Mouse (Mus musculus): ENCODE measurements around the gene Mbnl1. TPM values are rescaled to one million over a fixed set of nuclear protein-coding genes. Genes with fewer than 3 reads are reported as not detected.
A peak's percentile ranks its signal among the peaks of the same experiment; 100 is the strongest.

The Mbnl1 gene
- polyA plus RNA-seq, 1 experiment, result 137 TPM

DNA sequence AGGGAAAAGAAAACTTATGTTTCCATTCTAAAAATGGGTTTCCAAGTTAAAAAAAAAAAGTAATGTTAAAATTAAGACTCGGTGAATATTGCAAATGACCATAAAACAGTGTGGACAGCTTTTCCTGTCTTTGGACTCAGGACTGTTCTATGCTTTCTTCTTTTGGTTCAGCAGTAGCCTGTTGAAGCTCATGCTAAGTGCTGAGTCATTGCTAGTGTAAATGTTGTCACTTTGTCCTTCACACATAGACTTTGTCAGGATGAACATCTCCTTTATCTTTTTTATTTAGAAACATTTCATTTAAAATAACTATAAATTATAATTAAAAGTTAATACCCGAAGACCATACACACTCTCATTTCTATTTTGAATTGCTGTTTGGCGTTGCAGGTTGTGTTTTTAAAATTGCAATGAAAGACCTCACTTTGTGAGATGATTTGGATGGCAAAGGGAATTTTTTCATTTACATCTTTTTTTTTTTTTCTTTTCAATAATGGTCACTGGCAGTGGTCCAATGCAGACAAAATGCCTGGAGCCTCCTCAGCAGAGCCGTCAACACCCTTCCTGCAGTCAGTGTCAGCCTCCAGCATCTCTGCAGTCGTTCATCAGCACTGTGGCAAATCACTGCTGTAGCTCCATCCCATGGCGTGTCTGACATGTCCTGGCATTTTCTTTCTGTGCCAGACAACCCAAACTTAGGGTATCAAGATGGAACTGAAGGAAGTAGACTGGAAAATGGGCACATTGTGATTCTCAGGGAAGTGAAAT is 96.4 kb downstream of the Mbnl1 start:
- H3K4me3 ChIP-seq (ENCODE audit: insufficient read depth, low read depth, low read length), result no peak overlapping the region
- 76% methylated on average over 6 of the region's 6 CpGs for WGBS
- H3K4me1 ChIP-seq (ENCODE audit: control insufficient read depth, insufficient read depth, low read length), result peaks cover 6% of the 10 kb centered on the region; the same call in 1 of the 2 replicates
- H3K27ac ChIP-seq (ENCODE audit: insufficient read depth, low read depth, low read length), result no peak overlapping the region
- TF ChIP-seq CTCF (IDR thresholded peaks at IDR 0.05; ENCODE audit: insufficient read depth, low read depth, low read length) (no peak), POLR2A (IDR thresholded peaks at IDR 0.05; ENCODE audit: insufficient read depth, low read depth, low read length) (no peak)

DNA sequence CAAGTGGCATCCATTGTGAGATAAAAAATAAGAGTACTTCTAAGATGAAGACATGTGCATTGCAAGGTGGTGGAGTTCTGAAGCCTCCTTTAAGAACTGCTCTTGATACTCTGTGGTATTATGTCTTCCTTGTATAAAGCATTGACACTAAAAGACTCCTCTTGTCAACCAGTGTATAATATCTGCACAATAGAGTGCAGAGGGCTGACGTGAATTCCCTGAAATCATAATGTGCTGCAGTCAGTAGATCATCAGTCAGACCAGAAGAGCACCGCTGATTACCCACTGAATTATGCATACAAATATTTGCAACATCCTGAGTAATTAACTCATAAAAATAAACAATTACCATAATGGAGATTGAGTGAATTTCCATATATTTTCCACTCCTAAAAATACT is 97.2 kb downstream of the Mbnl1 start:
- no peak for TF ChIP-seq CTCF (IDR thresholded peaks at IDR 0.05; ENCODE audit: insufficient read depth, low read depth, low read length)
- no peak for TF ChIP-seq POLR2A (IDR thresholded peaks at IDR 0.05; ENCODE audit: insufficient read depth, low read depth, low read length)
- no peak overlapping the region for H3K27ac ChIP-seq (ENCODE audit: insufficient read depth, low read depth, low read length)
- 69% methylated on average over 2 of the region's 2 CpGs for WGBS
- H3K4me3 ChIP-seq (ENCODE audit: insufficient read depth, low read depth, low read length), result no peak overlapping the region
- H3K4me1 ChIP-seq (ENCODE audit: control insufficient read depth, insufficient read depth, low read length), result peaks cover 6% of the 10 kb centered on the region; the same call in 1 of the 2 replicates

DNA sequence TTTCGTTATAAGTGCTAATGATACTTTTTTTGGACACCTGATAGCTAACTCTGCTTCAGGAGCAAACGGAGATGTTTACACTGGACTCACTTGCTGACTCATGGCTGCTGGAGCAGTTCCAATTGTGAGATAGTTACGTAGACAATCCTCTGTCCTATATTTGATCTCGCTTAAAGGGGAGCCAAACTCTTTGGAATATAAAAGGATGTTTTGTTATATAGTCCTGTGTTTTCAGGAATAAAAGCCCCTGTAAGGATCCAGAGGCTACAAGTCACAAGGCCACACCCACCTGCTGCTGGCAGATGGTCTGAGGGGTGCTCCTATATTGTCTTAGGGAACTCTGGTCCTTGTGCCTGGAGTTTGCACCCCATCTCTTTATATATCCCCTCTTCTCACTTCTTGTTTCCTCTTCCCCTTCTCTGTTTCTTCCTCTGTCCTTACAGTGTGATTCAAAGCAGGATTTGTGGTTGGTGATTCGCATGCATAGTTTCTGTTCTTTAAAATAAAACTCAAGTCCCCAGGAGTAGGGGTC is 97.9 kb downstream of the Mbnl1 start:
- Histone ChIP-seq H3K4me3 (ENCODE audit: insufficient read depth, low read depth, low read length) (no peak overlapping the region), H3K4me1 (ENCODE audit: control insufficient read depth, insufficient read depth, low read length) (peaks cover 6% of the 10 kb centered on the region; the same call in 1 of the 2 replicates), H3K27ac (ENCODE audit: insufficient read depth, low read depth, low read length) (no peak overlapping the region)
- WGBS, result 47% methylated on average over 5 of the region's 5 CpGs
- no peak for TF ChIP-seq CTCF (IDR thresholded peaks at IDR 0.05; ENCODE audit: insufficient read depth, low read depth, low read length)
- TF ChIP-seq POLR2A (IDR thresholded peaks at IDR 0.05; ENCODE audit: insufficient read depth, low read depth, low read length), result no peak

DNA sequence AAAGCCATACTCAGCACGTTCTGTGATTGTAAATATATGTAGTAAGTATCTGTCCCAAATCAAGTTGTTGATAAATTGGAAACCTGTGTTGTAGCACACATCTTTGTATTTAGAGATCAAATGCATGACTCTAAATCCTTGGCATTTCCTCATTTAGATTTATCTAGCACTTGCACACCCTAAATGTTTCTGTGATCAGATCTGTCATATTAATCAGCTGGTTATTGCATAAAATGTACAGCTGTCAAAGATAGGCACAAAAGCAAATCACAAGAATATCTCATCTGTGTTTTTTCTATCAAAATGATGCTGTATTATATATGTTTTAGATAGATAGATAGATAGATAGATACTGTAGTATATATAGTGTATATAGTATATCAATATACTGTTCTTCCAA is 98.9 kb downstream of the Mbnl1 start:
- peaks cover 3% of the 10 kb centered on the region; the same call in 1 of the 2 replicates for H3K4me1 ChIP-seq (ENCODE audit: control insufficient read depth, insufficient read depth, low read length)
- H3K27ac ChIP-seq (ENCODE audit: insufficient read depth, low read depth, low read length), result no peak overlapping the region
- TF ChIP-seq POLR2A (IDR thresholded peaks at IDR 0.05; ENCODE audit: insufficient read depth, low read depth, low read length) (no peak), CTCF (IDR thresholded peaks at IDR 0.05; ENCODE audit: insufficient read depth, low read depth, low read length) (no peak)
- H3K4me3 ChIP-seq (ENCODE audit: insufficient read depth, low read depth, low read length), result no peak overlapping the region
- 84% methylated on average over 1 of the region's 1 CpGs for WGBS

DNA sequence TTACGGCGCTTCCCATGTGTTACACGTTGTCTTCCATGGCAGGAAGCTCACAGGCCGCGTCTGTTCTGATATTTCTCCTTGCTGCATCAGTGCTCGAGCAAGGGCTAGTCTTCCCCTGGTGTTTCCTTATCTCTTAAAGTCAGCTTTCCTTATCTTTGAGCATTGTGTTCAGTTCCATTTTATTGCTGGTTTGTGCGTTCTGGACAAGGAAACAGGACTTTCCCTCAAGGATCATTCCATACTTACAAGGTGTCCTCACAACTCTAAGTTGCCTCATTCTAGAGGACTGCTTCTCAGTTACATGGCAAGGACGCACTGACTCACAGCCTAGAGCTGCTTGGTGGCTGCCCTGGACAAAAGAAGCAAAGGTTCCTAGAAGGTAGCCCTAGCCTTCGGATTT is 101.6 kb downstream of the Mbnl1 start:
- Histone ChIP-seq H3K4me1 (ENCODE audit: control insufficient read depth, insufficient read depth, low read length) (peaks cover 1% of the 10 kb centered on the region; the same call in 1 of the 2 replicates), H3K4me3 (ENCODE audit: insufficient read depth, low read depth, low read length) (no peak overlapping the region), H3K27ac (ENCODE audit: insufficient read depth, low read depth, low read length) (0 out of 2 replicates have a peak overlapping the region, but pooled peaks have one; percentile 21)
- WGBS, result 96% methylated on average over 9 of the region's 9 CpGs
- TF ChIP-seq CTCF (IDR thresholded peaks at IDR 0.05; ENCODE audit: insufficient read depth, low read depth, low read length) (no peak), POLR2A (IDR thresholded peaks at IDR 0.05; ENCODE audit: insufficient read depth, low read depth, low read length) (no peak)

DNA sequence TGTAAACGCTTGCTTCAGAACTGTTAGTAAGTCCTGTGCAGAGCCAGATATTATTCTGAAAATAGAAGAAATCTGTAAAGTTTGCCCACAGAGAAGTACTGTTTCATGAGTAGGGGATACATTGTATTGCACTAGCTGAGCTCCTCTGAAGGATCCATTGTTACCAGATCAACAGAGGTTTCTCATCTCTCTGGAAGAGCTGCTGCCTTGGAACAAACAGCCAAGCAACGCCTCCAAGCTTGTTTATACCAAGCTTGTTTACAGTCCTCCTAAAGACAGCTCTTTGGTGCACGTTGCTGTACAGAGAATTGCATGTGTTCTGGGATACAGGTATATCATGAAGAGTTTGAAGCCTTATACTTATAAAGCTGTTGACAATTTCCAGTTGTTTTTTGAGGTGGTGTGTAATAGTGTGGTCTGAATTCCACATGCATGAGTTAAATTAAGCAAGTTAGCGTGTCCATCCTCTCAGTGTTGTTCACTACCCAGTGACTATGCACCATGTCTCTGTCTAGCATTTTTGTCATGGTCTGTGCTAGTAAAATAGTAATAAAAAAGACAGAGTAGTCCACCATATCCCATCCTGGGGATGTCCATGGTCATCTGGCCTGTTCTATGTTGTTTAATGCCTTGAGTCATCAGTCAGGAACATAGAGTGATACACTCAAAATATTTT is 102.4 kb downstream of the Mbnl1 start:
- Histone ChIP-seq H3K4me3 (ENCODE audit: insufficient read depth, low read depth, low read length) (no peak overlapping the region), H3K4me1 (ENCODE audit: control insufficient read depth, insufficient read depth, low read length) (no peaks in the 10 kb centered on the region), H3K27ac (ENCODE audit: insufficient read depth, low read depth, low read length) (no peak overlapping the region)
- TF ChIP-seq CTCF (IDR thresholded peaks at IDR 0.05; ENCODE audit: insufficient read depth, low read depth, low read length) (no peak), POLR2A (IDR thresholded peaks at IDR 0.05; ENCODE audit: insufficient read depth, low read depth, low read length) (no peak)
- 86% methylated on average over 4 of the region's 4 CpGs for WGBS

DNA sequence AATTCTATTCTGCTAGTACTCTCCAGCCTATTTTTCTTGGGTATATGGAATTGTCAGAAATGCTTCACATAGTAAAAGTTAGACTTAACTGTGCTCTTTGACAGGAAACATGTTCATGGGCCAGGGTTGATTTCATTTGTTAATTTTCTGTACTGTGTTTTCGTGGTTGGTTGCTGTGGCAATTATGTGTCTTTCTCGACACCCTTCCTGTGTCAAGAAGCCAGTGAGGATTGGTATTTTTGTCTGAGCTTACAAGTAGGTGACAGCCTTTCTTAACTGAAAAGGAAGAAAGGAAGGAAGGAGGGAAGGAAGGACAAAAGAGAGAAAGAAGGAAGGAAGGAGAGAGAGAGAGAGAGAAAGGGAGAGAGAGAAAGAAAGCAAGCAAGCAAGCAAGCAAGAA is 103.3 kb downstream of the Mbnl1 start:
- peak overlapping the region; percentile 57; the same call in 1 of the 2 replicates for H3K27ac ChIP-seq (ENCODE audit: insufficient read depth, low read depth, low read length)
- no peaks in the 10 kb centered on the region for H3K4me1 ChIP-seq (ENCODE audit: control insufficient read depth, insufficient read depth, low read length)
- no peak overlapping the region for H3K4me3 ChIP-seq (ENCODE audit: insufficient read depth, low read depth, low read length)
- WGBS, result 73% methylated on average over 2 of the region's 2 CpGs
- TF ChIP-seq CTCF (IDR thresholded peaks at IDR 0.05; ENCODE audit: insufficient read depth, low read depth, low read length) (no peak), POLR2A (IDR thresholded peaks at IDR 0.05; ENCODE audit: insufficient read depth, low read depth, low read length) (no peak)

DNA sequence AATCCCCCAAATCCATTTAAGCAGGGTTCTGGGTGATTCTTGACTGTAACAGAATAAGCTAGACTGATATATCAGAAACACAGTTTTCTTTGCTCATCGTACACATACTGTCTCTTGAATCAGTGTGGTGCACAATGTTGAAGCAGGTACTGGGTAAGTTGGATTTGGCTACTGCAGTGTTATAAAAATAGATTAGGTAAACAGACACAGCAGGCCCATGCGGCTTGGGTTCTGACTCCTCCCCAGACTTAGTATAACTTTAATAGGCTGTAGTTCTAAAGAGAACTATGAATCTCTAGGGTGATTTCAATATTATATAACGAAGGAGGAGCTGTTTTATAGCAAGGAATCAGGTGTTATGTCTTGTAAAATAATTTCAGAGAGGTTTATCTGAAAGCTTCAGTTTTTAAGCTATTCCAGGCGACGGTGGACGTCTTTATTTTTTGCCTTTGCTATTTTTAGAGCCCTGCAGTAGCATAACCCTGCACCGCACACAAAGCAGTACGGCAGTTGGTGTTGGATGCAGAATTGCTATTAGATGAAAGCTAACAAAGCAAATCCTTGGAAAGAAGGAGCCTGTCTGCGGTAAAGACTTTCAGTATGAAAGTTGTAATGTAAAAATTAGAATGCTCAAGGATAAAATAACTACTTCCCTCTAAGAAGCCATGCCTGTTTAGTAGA is 103.9 kb downstream of the Mbnl1 start:
- WGBS, result 36% methylated on average over 9 of the region's 9 CpGs
- H3K4me1 ChIP-seq (ENCODE audit: control insufficient read depth, insufficient read depth, low read length), result no peaks in the 10 kb centered on the region
- no peak overlapping the region for H3K4me3 ChIP-seq (ENCODE audit: insufficient read depth, low read depth, low read length)
- H3K27ac ChIP-seq (ENCODE audit: insufficient read depth, low read depth, low read length), result peak overlapping the region; percentile 57; the same call in 1 of the 2 replicates
- TF ChIP-seq POLR2A (IDR thresholded peaks at IDR 0.05; ENCODE audit: insufficient read depth, low read depth, low read length) (no peak), CTCF (IDR thresholded peaks at IDR 0.05; ENCODE audit: insufficient read depth, low read depth, low read length) (no peak)
